Comparison of ENCODE assay signal across 16 mouse cellular contexts in the genomic region with DNA sequence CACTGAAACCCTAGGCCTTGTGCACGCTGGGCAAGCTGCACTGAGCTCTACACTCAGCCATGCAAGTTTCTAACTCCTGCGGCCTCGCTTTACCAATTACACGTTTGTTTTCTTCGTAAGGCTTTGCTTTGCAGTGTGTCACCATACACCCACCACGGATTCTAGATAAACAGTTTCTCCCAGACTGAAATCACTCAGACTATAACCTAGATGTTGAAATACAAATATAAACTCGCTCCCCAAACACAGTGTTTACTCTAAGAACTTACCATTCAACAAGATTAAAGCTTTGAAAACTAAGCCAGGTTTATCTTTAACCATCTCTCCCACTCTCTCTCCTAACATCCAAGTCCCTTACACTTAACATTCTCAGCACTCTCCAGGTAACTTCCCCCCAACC. TPM values are rescaled to one million over a fixed set of nuclear protein-coding genes. Genes with fewer than 3 reads are reported as not detected.
DNase-seq lines count a peak whose midpoint lies in the region; ATAC-seq and TF ChIP-seq lines count a peak whose summit lies in the region.
"Had no signal": no experiment of that assay in that cellular context is flagged by ENCODE, and none has a peak within 500 bp of the region (broad histone marks: within the 10 kb centered on the region; RNA-seq: fewer than 3 reads in every experiment).

No protein-coding gene starts in this region.

- H3K9ac ChIP-seq in kidney, embryonic 16.5 days (replicated peaks; ENCODE audit: low read length) = no peak overlapping the region
- H3K9ac ChIP-seq in stomach, embryonic 16.5 days (ENCODE audit: low read length) = no peak overlapping the region
- no peak overlapping the region for H3K9ac ChIP-seq in stomach, postnatal 0 days (ENCODE audit: low read length)
- H3K9ac ChIP-seq in liver, embryonic 16.5 days (ENCODE audit: low read depth, low read length) = no peak overlapping the region
- H3K9ac ChIP-seq: forebrain, embryonic 13.5 days; heart, embryonic 12.5 days had no signal

- 0 out of 2 replicates have a peak, but pooled peaks have one; percentile 2 for ATAC-seq in kidney, embryonic 16.5 days (ENCODE audit: low FRiP score, low TSS enrichment)
- ATAC-seq in stomach, embryonic 16.5 days (ENCODE audit: insufficient read depth, low FRiP score) = peak; percentile 37; the same call in 1 of the 2 replicates
- no peak for ATAC-seq in stomach, postnatal 0 days (ENCODE audit: low FRiP score, low TSS enrichment)
- peak; percentile 84 for ATAC-seq in liver, embryonic 16.5 days (ENCODE audit: low read depth)
- ATAC-seq: forebrain, embryonic 13.5 days had no signal

- 57% methylated on average over 7 of the region's 7 CpGs for WGBS in kidney, embryonic 16.5 days
- WGBS in stomach, embryonic 16.5 days = 36% methylated on average over 7 of the region's 7 CpGs
- WGBS in stomach, postnatal 0 days = 38% methylated on average over 7 of the region's 7 CpGs
- 47% methylated on average over 7 of the region's 7 CpGs for whole genome bisulfite sequencing in liver, embryonic 16.5 days (ENCODE audit: insufficient replicate concordance)

- no peaks in the 10 kb centered on the region for H3K27me3 ChIP-seq in kidney, embryonic 16.5 days (ENCODE audit: insufficient read depth, low read length)
- no peaks in the 10 kb centered on the region for H3K27me3 ChIP-seq in stomach, embryonic 16.5 days (ENCODE audit: control insufficient read depth, insufficient read depth, low read length)
- H3K27me3 ChIP-seq in stomach, postnatal 0 days (ENCODE audit: control insufficient read depth, insufficient read depth, low read length) = no peaks in the 10 kb centered on the region
- H3K27me3 ChIP-seq in liver, embryonic 16.5 days (ENCODE audit: control insufficient read depth, insufficient read depth, low read depth, low read length) = no peaks in the 10 kb centered on the region
- H3K27me3 ChIP-seq: forebrain, embryonic 13.5 days had no signal

- TF ChIP-seq EP300 in stomach, postnatal 0 days (optimal IDR thresholded peaks at IDR 0.05) = no peak

- no peak for DNase-seq in kidney, adult 8-10 months
- no peak for DNase-seq in stomach, postnatal 0 days (ENCODE audit: low spot score)
- DNase-seq in cerebellum, adult 9-11 months = no peak
- DNase-seq in adrenal gland, postnatal 36 days = no peak
- DNase-seq: adrenal gland, postnatal 10 days; cerebellum, adult 11-12 months; cerebellum, adult 9-10 months; gastrocnemius, adult 2 months; gastrocnemius, postnatal 25 days had no signal

- no peak overlapping the region for H3K4me3 ChIP-seq in kidney, embryonic 16.5 days (ENCODE audit: low read length)
- no peak overlapping the region for H3K4me3 ChIP-seq in stomach, embryonic 16.5 days (replicated peaks; ENCODE audit: low read length)
- H3K4me3 ChIP-seq in stomach, postnatal 0 days (ENCODE audit: low read depth, low read length) = no peak overlapping the region
- no peak overlapping the region for H3K4me3 ChIP-seq in liver, embryonic 16.5 days (ENCODE audit: low read depth, low read length)
- H3K4me3 ChIP-seq: embryonic facial prominence, embryonic 10.5 days; forebrain, embryonic 13.5 days; gastrocnemius, adult 2 months; heart, embryonic 12.5 days; hindbrain, embryonic 10.5 days had no signal

- no peak for TF ChIP-seq CTCF in stomach, postnatal 0 days (IDR thresholded peaks at IDR 0.05; ENCODE audit: low read depth)

- H3K4me1 ChIP-seq in kidney, embryonic 16.5 days (ENCODE audit: insufficient read depth, low read length) = peaks cover 4% of the 10 kb centered on the region; the same call in 1 of the 2 replicates
- H3K4me1 ChIP-seq in stomach, embryonic 16.5 days (ENCODE audit: control insufficient read depth, insufficient read depth, low read length) = peaks cover 3% of the 10 kb centered on the region; the same call in 1 of the 2 replicates
- H3K4me1 ChIP-seq in stomach, postnatal 0 days (replicated peaks; ENCODE audit: control insufficient read depth, insufficient read depth) = no peaks in the 10 kb centered on the region
- H3K4me1 ChIP-seq in liver, embryonic 16.5 days (ENCODE audit: control insufficient read depth, low read depth, low read length) = no peaks in the 10 kb centered on the region
- H3K4me1 ChIP-seq: embryonic facial prominence, embryonic 10.5 days; forebrain, embryonic 13.5 days; heart, embryonic 12.5 days; hindbrain, embryonic 10.5 days had no signal

- H3K9me3 ChIP-seq in kidney, embryonic 16.5 days (ENCODE audit: low read length) = no peaks in the 10 kb centered on the region
- H3K9me3 ChIP-seq in stomach, embryonic 16.5 days (replicated peaks; ENCODE audit: control insufficient read depth, low read length) = no peaks in the 10 kb centered on the region
- no peaks in the 10 kb centered on the region for H3K9me3 ChIP-seq in stomach, postnatal 0 days (ENCODE audit: control insufficient read depth, low read length)
- no peaks in the 10 kb centered on the region for H3K9me3 ChIP-seq in liver, embryonic 16.5 days (replicated peaks; ENCODE audit: control insufficient read depth, low read length)
- H3K9me3 ChIP-seq: embryonic facial prominence, embryonic 10.5 days; forebrain, embryonic 13.5 days; heart, embryonic 12.5 days; hindbrain, embryonic 10.5 days had no signal

- no peak overlapping the region for H3K4me2 ChIP-seq in kidney, embryonic 16.5 days (replicated peaks; ENCODE audit: low read depth, low read length)
- H3K4me2 ChIP-seq in stomach, embryonic 16.5 days (ENCODE audit: low read depth, low read length) = no peak overlapping the region
- no peak overlapping the region for H3K4me2 ChIP-seq in stomach, postnatal 0 days (replicated peaks; ENCODE audit: low read depth)
- H3K4me2 ChIP-seq in liver, embryonic 16.5 days (ENCODE audit: low read depth, low read length) = no peak overlapping the region
- H3K4me2 ChIP-seq: forebrain, embryonic 13.5 days; heart, embryonic 12.5 days had no signal

- H3K27ac ChIP-seq in kidney, embryonic 16.5 days (ENCODE audit: low read length) = peak overlapping the region; percentile 36; the same call in 1 of the 2 replicates
- no peak overlapping the region for H3K27ac ChIP-seq in stomach, embryonic 16.5 days (ENCODE audit: low read length)
- H3K27ac ChIP-seq in stomach, postnatal 0 days (replicated peaks) = no peak overlapping the region
- no peak overlapping the region for H3K27ac ChIP-seq in liver, embryonic 16.5 days (ENCODE audit: low read length)
- H3K27ac ChIP-seq: embryonic facial prominence, embryonic 10.5 days; forebrain, embryonic 13.5 days; gastrocnemius, adult 2 months; hindbrain, embryonic 10.5 days had no signal

- no peaks in the 10 kb centered on the region for H3K36me3 ChIP-seq in kidney, embryonic 16.5 days (ENCODE audit: insufficient read depth, low read length)
- no peaks in the 10 kb centered on the region for H3K36me3 ChIP-seq in stomach, embryonic 16.5 days (ENCODE audit: control insufficient read depth, insufficient read depth, low read length)
- no peaks in the 10 kb centered on the region for H3K36me3 ChIP-seq in stomach, postnatal 0 days (ENCODE audit: control insufficient read depth, insufficient read depth, low read length)
- no peaks in the 10 kb centered on the region for H3K36me3 ChIP-seq in liver, embryonic 16.5 days (ENCODE audit: control insufficient read depth, insufficient read depth)
- H3K36me3 ChIP-seq: embryonic facial prominence, embryonic 10.5 days; heart, embryonic 12.5 days; hindbrain, embryonic 10.5 days had no signal

RNA-seq across cellular contexts. Expression of gene Slc19a2, which starts 13.8 kb away (rescaled TPM):
- 11.3 and 12.1 TPM in 2 replicates for polyA plus RNA-seq in kidney, embryonic 16.5 days (2015; fragmentation: Nextera tagmentation; extraction: Ambion mirVana)
- 15.3 and 15.9 TPM in 2 replicates for polyA plus RNA-seq in stomach, embryonic 16.5 days (2015; fragmentation: Nextera tagmentation; extraction: Ambion mirVana)
- polyA plus RNA-seq in stomach, postnatal 0 days (2015; fragmentation: Nextera tagmentation; extraction: Ambion mirVana) = 14.8 and 15.3 TPM in 2 replicates
- 28.4 and 32.5 TPM in 2 replicates for polyA plus RNA-seq in liver, embryonic 16.5 days (2015; fragmentation: Nextera tagmentation; extraction: Ambion mirVana)
- 10 to 100 TPM; 17.4 to 25.5 TPM for total RNA-seq in adrenal gland, postnatal 36 days (2021)

RNA-seq across cellular contexts. Expression of gene Ccdc181, which starts 40.3 kb away (rescaled TPM):
- 13.9 and 14.3 TPM in 2 replicates for polyA plus RNA-seq in kidney, embryonic 16.5 days (2015; fragmentation: Nextera tagmentation; extraction: Ambion mirVana)
- polyA plus RNA-seq in stomach, embryonic 16.5 days (2015; fragmentation: Nextera tagmentation; extraction: Ambion mirVana) = 10.8 and 11.5 TPM in 2 replicates
- 7.5 and 8.6 TPM in 2 replicates for polyA plus RNA-seq in stomach, postnatal 0 days (2015; fragmentation: Nextera tagmentation; extraction: Ambion mirVana)
- 2.1 and 2.6 TPM in 2 replicates for polyA plus RNA-seq in liver, embryonic 16.5 days (2015; fragmentation: Nextera tagmentation; extraction: Ambion mirVana)
- total RNA-seq in adrenal gland, postnatal 36 days (2021) = 10 to 100 TPM in 1 of 2 experiments, 1 to 10 TPM in 1; 7.9 to 11.1 TPM
